Mouse (Mus musculus) neural tube, embryonic 15.5 days (tissue): Measurements from ENCODE around the gene Nphs1. TPM values are rescaled to one million over a fixed set of nuclear protein-coding genes. Genes with fewer than 3 reads are reported as not detected.

Experiments used
- ATAC-seq: fragments of 200-750 bp; cut with Nextera tagmentation; 2 replicates; pipeline ENCODE4 v1.8.0; 2017; ENCODE audit warnings: mild to moderate bottlenecking, moderate TSS enrichment, moderate library complexity; ENCODE audit not compliant: low FRiP score
- H3K27ac ChIP-seq: fragments of 300-500 bp; sonication (generic); replicated peaks from 2 replicates; pipeline ENCODE4 v1.5.1; 2015; ENCODE audit warnings: mild to moderate bottlenecking, inconsistent platforms
- H3K27me3 ChIP-seq: fragments of 300-500 bp; sonication (generic); replicated peaks from 2 replicates; pipeline ENCODE4 v1.6.1; 2015; ENCODE audit warnings: inconsistent platforms
- H3K36me3 ChIP-seq: fragments of 300-500 bp; sonication (generic); 2 replicates; pipeline ENCODE4 v1.6.1; 2015; ENCODE audit warnings: inconsistent platforms
- H3K4me1 ChIP-seq: fragments of 300-500 bp; sonication (generic); 2 replicates; pipeline ENCODE4 v1.6.1; 2015; ENCODE audit warnings: inconsistent platforms
- H3K4me2 ChIP-seq: fragments of 300-500 bp; sonication (generic); 2 replicates; pipeline ENCODE4 v1.6.1; 2015; ENCODE audit warnings: inconsistent platforms, mild to moderate bottlenecking, moderate library complexity
- H3K4me3 ChIP-seq: fragments of 300-500 bp; sonication (generic); replicated peaks from 2 replicates; pipeline ENCODE4 v1.5.1; 2015; ENCODE audit warnings: mild to moderate bottlenecking, inconsistent platforms
- H3K9ac ChIP-seq: fragments of 300-500 bp; sonication (generic); replicated peaks from 2 replicates; pipeline ENCODE4 v1.6.1; 2015; ENCODE audit warnings: mild to moderate bottlenecking, inconsistent platforms
- H3K9me3 ChIP-seq: fragments of 300-500 bp; sonication (generic); replicated peaks from 2 replicates; pipeline ENCODE4 v1.6.1; 2016; ENCODE audit warnings: inconsistent platforms
- WGBS: fragments of 180-500 bp; shearing (Covaris S2); methylation state at CpG from one replicate; pipeline ENCODE4 v1.1.7; 2015; ENCODE audit warnings: mixed read lengths; 5-methylcytosine and 5-hydroxymethylcytosine counted together
- polyA plus RNA-seq: library from polyadenylated mRNA; unstranded; fragments of >200 nt; fragmentation: Nextera tagmentation; extraction: Ambion mirVana; gene quantifications from 2 replicates; pipeline ENCODE4 v1.2.1, GENCODE M21; 2015

Nphs1 gene
- polyA plus RNA-seq, 1 experiment from 2014 or later: 0.14 TPM

GRCm38 (mm10) chr7:30443696-30444095 is 14.4 kb upstream of the Nphs1 start:
- Histone ChIP-seq H3K27me3 (no peaks in the 10 kb centered on the region), H3K4me2 (peak overlapping the region; percentile 84), H3K4me3 (peak overlapping the region; percentile 83), H3K4me1 (peaks cover 43% of the 10 kb centered on the region), H3K9ac (peak overlapping the region; percentile 97), H3K27ac (no peak overlapping the region; the same call in 1 of the 2 replicates), H3K9me3 (no peaks in the 10 kb centered on the region), H3K36me3 (peaks cover 42% of the 10 kb centered on the region)
- ATAC-seq: no peak
- 16% methylated on average over 9 of the region's 9 CpGs for WGBS

DNA sequence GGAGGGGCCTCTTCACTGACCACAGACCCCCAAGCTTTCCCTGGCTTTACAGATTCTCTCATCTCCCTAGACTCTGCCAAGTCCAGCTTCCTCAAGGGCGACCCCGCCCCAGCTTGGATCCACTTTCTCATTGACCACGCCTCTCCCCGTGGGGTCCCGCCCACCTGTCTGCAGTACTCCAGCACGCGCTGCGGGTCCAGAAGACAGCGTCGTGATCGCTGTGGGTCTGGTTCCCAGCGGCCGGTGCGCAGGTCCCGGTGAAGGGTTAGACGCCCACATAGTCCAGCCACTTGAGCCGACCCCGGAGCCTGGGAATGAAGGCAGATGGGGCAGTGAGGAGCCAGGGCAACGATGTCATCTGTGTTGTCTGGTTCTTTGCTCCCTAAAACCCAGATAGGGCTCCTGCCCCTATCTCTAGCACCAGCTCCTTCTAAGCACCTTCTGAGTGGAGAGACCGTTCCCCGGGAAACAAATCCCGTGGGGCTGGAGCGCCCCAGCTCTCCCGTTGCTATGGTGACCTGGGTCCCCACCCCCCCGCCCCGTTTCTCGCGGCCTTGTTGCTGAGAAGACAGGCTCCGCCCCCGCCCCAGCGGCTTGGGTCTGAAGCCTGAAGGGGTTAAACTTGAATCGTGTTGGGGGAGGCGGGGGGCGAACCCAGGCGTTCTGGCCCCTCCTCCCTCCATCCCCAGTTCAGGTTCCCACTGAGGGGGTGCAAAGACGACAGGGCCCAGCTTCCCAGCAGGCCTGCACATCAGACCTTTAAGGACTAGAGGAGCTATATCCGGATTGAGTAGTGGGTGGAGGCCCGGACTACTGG is 13.8 kb upstream of the Nphs1 start:
- peak overlapping the region; percentile 97 for H3K27ac ChIP-seq
- H3K4me1 ChIP-seq: peaks cover 43% of the 10 kb centered on the region
- H3K9ac ChIP-seq: peak overlapping the region; percentile 97
- no peaks in the 10 kb centered on the region for H3K9me3 ChIP-seq
- ATAC-seq: peak; percentile 65
- H3K27me3 ChIP-seq: no peaks in the 10 kb centered on the region
- peak overlapping the region; percentile 84 for H3K4me2 ChIP-seq
- H3K4me3 ChIP-seq: peak overlapping the region; percentile 83
- WGBS: under 1% methylated on average over 38 of the region's 38 CpGs
- H3K36me3 ChIP-seq: peaks cover 35% of the 10 kb centered on the region

GRCm38 (mm10) chr7:30444971-30445751 is 13.0 kb upstream of the Nphs1 start, which contains the start of gene Aplp1:
Aplp1 (minus strand) TSS chr7:30445535.
- Histone ChIP-seq H3K9ac (peak within 1 kb of the TSS; percentile 97), H3K4me3 (peak within 1 kb of the TSS; percentile 83), H3K36me3 (peaks cover 28% of the 10 kb centered on the region), H3K4me2 (peak within 1 kb of the TSS; percentile 84), H3K9me3 (no peaks in the 10 kb centered on the region), H3K4me1 (peaks cover 43% of the 10 kb centered on the region), H3K27ac (peak within 1 kb of the TSS; percentile 97), H3K27me3 (no peaks in the 10 kb centered on the region)
- under 1% methylated on average over 57 of the region's 72 CpGs for WGBS
- ATAC-seq: peak; percentile 87

- Histone ChIP-seq H3K27me3 (peaks cover 30% of the 10 kb centered on the region), H3K27ac (no peak overlapping the region), H3K4me2 (no peak overlapping the region), H3K9ac (no peak overlapping the region), H3K4me3 (no peak overlapping the region), H3K9me3 (no peaks in the 10 kb centered on the region), H3K36me3 (no peaks in the 10 kb centered on the region), H3K4me1 (peaks cover 21% of the 10 kb centered on the region)
- ATAC-seq: no peak
- 84% methylated on average over 7 of the region's 7 CpGs for WGBS
These were observed 7.9 kb upstream of the Nphs1 start for GRCm38 (mm10) chr7:30450241-30450640.

DNA sequence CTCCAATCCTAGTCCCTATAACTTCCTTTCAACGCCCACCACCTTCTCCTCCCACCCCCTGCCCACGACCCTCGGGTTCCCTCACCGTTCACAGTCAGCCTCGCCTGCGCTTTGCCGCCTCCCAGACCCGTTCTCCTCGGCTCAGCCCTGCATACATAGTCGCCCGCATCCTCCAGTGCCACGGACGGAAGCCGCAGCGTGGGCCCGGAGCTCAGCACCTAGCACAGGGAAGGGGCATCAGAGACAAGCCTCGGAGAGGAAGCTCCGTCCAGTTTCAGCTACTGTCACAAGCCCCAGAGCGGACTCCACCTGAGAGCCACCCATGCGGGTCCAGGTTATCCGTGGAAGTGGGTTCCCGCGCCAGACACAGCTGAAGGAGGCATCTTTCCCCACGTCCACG is 4.8 kb upstream of the Nphs1 start:
- Histone ChIP-seq H3K9me3 (no peaks in the 10 kb centered on the region), H3K27me3 (peaks cover 58% of the 10 kb centered on the region), H3K9ac (no peak overlapping the region; the same call in 1 of the 2 replicates), H3K27ac (no peak overlapping the region), H3K4me1 (peaks cover 32% of the 10 kb centered on the region), H3K36me3 (no peaks in the 10 kb centered on the region), H3K4me3 (peak overlapping the region; percentile 23), H3K4me2 (peak overlapping the region; percentile 50)
- 18% methylated on average over 25 of the region's 25 CpGs for WGBS
- no peak; the same call in 1 of the 2 replicates for ATAC-seq

GRCm38 (mm10) chr7:30453766-30454165 is 4.3 kb upstream of the Nphs1 start:
- H3K4me1 ChIP-seq: peaks cover 32% of the 10 kb centered on the region
- H3K9me3 ChIP-seq: no peaks in the 10 kb centered on the region
- WGBS: 3% methylated on average over 25 of the region's 25 CpGs
- no peaks in the 10 kb centered on the region for H3K36me3 ChIP-seq
- peak overlapping the region; percentile 23 for H3K4me3 ChIP-seq
- H3K4me2 ChIP-seq: peak overlapping the region; percentile 50
- ATAC-seq: no peak
- no peak overlapping the region; the same call in 1 of the 2 replicates for H3K9ac ChIP-seq
- peaks cover 62% of the 10 kb centered on the region for H3K27me3 ChIP-seq
- H3K27ac ChIP-seq: no peak overlapping the region

- Histone ChIP-seq H3K4me3 (peak overlapping the region; percentile 23; the same call in 1 of the 2 replicates), H3K9me3 (no peaks in the 10 kb centered on the region), H3K27me3 (peaks cover 67% of the 10 kb centered on the region), H3K4me2 (peak overlapping the region; percentile 50; the same call in 1 of the 2 replicates), H3K27ac (no peak overlapping the region), H3K36me3 (no peaks in the 10 kb centered on the region), H3K4me1 (peaks cover 32% of the 10 kb centered on the region), H3K9ac (no peak overlapping the region)
- ATAC-seq: no peak
- 10% methylated on average over 6 of the region's 6 CpGs for WGBS
These were observed 3.9 kb upstream of the Nphs1 start for GRCm38 (mm10) chr7:30454259-30454658.

GRCm38 (mm10) chr7:30456487-30456886 is 1.6 kb upstream of the Nphs1 start:
- Histone ChIP-seq H3K27me3 (peaks cover 85% of the 10 kb centered on the region), H3K9me3 (no peaks in the 10 kb centered on the region), H3K9ac (peak overlapping the region; percentile 45), H3K4me1 (peaks cover 32% of the 10 kb centered on the region), H3K36me3 (no peaks in the 10 kb centered on the region), H3K4me2 (peak overlapping the region; percentile 62), H3K27ac (no peak overlapping the region), H3K4me3 (peak overlapping the region; percentile 26)
- no peak for ATAC-seq
- whole genome bisulfite sequencing: 3% methylated on average over 9 of the region's 9 CpGs

GRCm38 (mm10) chr7:30456911-30457628 is 1.0 kb upstream of the Nphs1 start:
- ATAC-seq: no peak
- under 1% methylated on average over 31 of the region's 31 CpGs for WGBS

DNA sequence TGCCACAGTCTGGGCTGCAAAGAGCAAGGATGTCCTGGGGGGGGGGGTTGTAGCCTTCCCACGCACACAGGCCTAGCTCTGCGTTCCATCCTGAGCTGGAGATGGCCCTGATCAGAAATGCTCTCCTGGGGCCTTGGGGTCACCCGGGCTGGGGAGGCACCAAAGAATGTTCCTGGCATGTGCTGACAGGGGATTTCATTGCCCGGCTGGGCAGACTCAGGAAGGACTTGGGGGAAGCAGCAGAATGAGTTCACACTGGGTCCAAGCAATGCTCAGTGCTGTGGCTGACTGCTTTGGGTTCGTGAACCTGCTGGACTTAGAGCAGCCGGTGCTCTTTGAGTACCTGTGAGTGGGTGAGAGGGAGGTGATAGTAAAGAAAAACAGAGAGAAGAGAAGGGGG is 1.4 kb downstream of the Nphs1 start:
- Histone ChIP-seq H3K4me3 (no peak overlapping the region), H3K9me3 (no peaks in the 10 kb centered on the region), H3K4me1 (peaks cover 22% of the 10 kb centered on the region), H3K27me3 (peaks cover 92% of the 10 kb centered on the region), H3K4me2 (no peak overlapping the region), H3K36me3 (no peaks in the 10 kb centered on the region), H3K27ac (no peak overlapping the region), H3K9ac (no peak overlapping the region)
- ATAC-seq: no peak
- WGBS: 23% methylated on average over 6 of the region's 6 CpGs

More at GRCm38 (mm10) chr7:30456911-30457628, 1.0 kb upstream of the Nphs1 start:
- H3K4me1 ChIP-seq: peaks cover 32% of the 10 kb centered on the region
- peak overlapping the region; percentile 62 for H3K4me2 ChIP-seq
- H3K9me3 ChIP-seq: no peaks in the 10 kb centered on the region
- no peaks in the 10 kb centered on the region for H3K36me3 ChIP-seq
- H3K27me3 ChIP-seq: peaks cover 90% of the 10 kb centered on the region
- H3K4me3 ChIP-seq: peak overlapping the region; percentile 26
- peak overlapping the region; percentile 45 for H3K9ac ChIP-seq
- H3K27ac ChIP-seq: no peak overlapping the region

DNA sequence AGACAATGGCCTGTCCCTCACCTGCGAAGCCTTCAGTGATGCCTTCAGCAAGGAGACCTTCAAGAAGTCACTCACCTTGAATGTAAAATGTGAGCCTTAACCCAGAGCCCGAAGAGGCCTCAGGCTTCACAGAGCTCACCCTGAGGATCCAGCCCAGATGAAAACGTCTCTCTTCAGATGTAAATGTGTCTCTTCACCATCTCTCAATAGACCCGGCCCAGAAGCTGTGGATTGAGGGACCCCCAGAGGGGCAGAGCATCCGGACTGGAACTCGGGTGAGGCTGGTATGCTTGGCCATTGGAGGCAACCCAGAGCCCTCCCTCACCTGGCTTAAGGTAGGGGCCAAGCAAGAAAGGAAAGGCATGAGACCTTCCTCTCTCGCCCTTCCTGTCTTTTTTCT is 5.5 kb downstream of the Nphs1 start:
- peaks cover 91% of the 10 kb centered on the region for H3K27me3 ChIP-seq
- no peaks in the 10 kb centered on the region for H3K36me3 ChIP-seq
- no peak overlapping the region for H3K4me3 ChIP-seq
- no peak overlapping the region for H3K9ac ChIP-seq
- WGBS: 25% methylated on average over 7 of the region's 7 CpGs
- no peak overlapping the region for H3K27ac ChIP-seq
- H3K9me3 ChIP-seq: no peaks in the 10 kb centered on the region
- peaks cover 3% of the 10 kb centered on the region; the same call in 1 of the 2 replicates for H3K4me1 ChIP-seq
- H3K4me2 ChIP-seq: no peak overlapping the region
- ATAC-seq: no peak
